Mouse (Mus musculus) urinary bladder, adult 18-20 months (tissue): ENCODE data around the gene Fam131b.

Experiments used
- DNase-seq, 2 experiments: peaks; one replicate each; pipeline ENCODE4 v3.0.0; 2022; ENCODE audit warnings: low spot score in 2 of 2, mixed read lengths in 2 of 2

Gene Fam131b

GRCm38 (mm10) chr6:42355794-42356600, 31.6 kb upstream of the Fam131b start:
- DNase-seq = no peak

- DNase-seq = no peak
These were observed 30.9 kb upstream of the Fam131b start for GRCm38 (mm10) chr6:42355366-42355765.

GRCm38 (mm10) chr6:42354076-42355019, 29.9 kb upstream of the Fam131b start:
- no peak for DNase-seq

- no peak for DNase-seq
These were observed 28.7 kb upstream of the Fam131b start for GRCm38 (mm10) chr6:42353180-42353579.

- DNase-seq = no peak
These were observed 28.0 kb upstream of the Fam131b start for GRCm38 (mm10) chr6:42352486-42352846.

- DNase-seq = peak in 1 of 2 experiments; percentile 66
These were observed 27.5 kb upstream of the Fam131b start for GRCm38 (mm10) chr6:42351776-42352485.

GRCm38 (mm10) chr6:42350968-42351775, 26.7 kb upstream of the Fam131b start:
- DNase-seq = no peak

GRCm38 (mm10) chr6:42350021-42350967, 25.9 kb upstream of the Fam131b start:
- DNase-seq = peak; percentile 63 to 68

GRCm38 (mm10) chr6:42349426-42350020, 25.1 kb upstream of the Fam131b start, which contains the start of gene Zyx:
Zyx (plus strand) TSS chr6:42349630.
- peak; percentile 88 to 96 for DNase-seq

- peak; percentile 62 to 75 for DNase-seq
These were observed 24.6 kb upstream of the Fam131b start for GRCm38 (mm10) chr6:42349006-42349425.

- DNase-seq = no peak
These were observed 24.0 kb upstream of the Fam131b start for GRCm38 (mm10) chr6:42348281-42349005.

GRCm38 (mm10) chr6:42344255-42344654, 19.8 kb upstream of the Fam131b start:
- no peak for DNase-seq

GRCm38 (mm10) chr6:42343361-42344120, 19.1 kb upstream of the Fam131b start:
- no peak for DNase-seq

- no peak for DNase-seq
These were observed 17.7 kb upstream of the Fam131b start for GRCm38 (mm10) chr6:42342171-42342570.

- DNase-seq = no peak
These were observed 15.5 kb upstream of the Fam131b start for GRCm38 (mm10) chr6:42339981-42340380.

- no peak for DNase-seq
These were observed 14.7 kb upstream of the Fam131b start for GRCm38 (mm10) chr6:42339189-42339588.

- no peak for DNase-seq
These were observed 6.5 kb upstream of the Fam131b start for GRCm38 (mm10) chr6:42330946-42331345.

- DNase-seq = no peak
These were observed 5.8 kb upstream of the Fam131b start for GRCm38 (mm10) chr6:42330216-42330615.
